Mouse (Mus musculus): ENCODE data around the gene Spdye4a.

GRCm38 (mm10) chr5:143220996-143221395, 5.7 kb downstream of the Spdye4a start:
- no peak for TF ChIP-seq EP300 (IDR thresholded peaks at IDR 0.05)
- TF ChIP-seq CTCF (IDR thresholded peaks at IDR 0.05), result no peak
